Mouse (Mus musculus) R1 (cell line): ENCODE results near the gene Tjp1.

Source experiments
- DNase-seq: peaks from one replicate; pipeline ENCODE4 v3.0.0-alpha.2; 2018; ENCODE audit warnings: low read depth, low spot score

Gene Tjp1

GRCm38 (mm10) chr7:65359774-65360173, 167.8 kb downstream of the Tjp1 start:
- DNase-seq: no peak

GRCm38 (mm10) chr7:65357538-65357937, 170.0 kb downstream of the Tjp1 start:
- DNase-seq: no peak

- no peak for DNase-seq
Measured at GRCm38 (mm10) chr7:65356204-65356603, 171.4 kb downstream of the Tjp1 start.

GRCm38 (mm10) chr7:65354908-65355307, 172.7 kb downstream of the Tjp1 start:
- no peak for DNase-seq

GRCm38 (mm10) chr7:65350348-65351079, 177.1 kb downstream of the Tjp1 start:
- no peak for DNase-seq

DNA sequence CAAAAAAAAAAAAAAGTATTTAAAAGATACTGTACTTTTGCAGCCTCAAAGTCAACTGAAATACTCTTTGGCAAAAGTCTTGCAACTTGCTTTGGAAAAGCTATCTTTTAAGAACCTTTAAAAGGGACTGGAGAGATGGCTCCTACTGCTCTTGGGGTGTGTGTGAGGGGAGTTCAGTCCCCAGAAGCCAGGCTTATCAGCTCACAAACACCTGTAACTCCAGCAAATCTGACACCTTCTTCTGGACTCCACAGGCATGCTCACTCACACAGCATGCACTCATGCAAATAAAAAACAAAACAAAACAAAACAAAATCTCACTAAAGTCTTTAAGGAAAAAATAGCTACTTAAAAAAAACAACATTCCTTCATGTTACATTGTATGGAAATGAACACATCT, 179.0 kb downstream of the Tjp1 start:
- DNase-seq: no peak

GRCm38 (mm10) chr7:65345314-65345713, 182.3 kb downstream of the Tjp1 start:
- no peak for DNase-seq

DNA sequence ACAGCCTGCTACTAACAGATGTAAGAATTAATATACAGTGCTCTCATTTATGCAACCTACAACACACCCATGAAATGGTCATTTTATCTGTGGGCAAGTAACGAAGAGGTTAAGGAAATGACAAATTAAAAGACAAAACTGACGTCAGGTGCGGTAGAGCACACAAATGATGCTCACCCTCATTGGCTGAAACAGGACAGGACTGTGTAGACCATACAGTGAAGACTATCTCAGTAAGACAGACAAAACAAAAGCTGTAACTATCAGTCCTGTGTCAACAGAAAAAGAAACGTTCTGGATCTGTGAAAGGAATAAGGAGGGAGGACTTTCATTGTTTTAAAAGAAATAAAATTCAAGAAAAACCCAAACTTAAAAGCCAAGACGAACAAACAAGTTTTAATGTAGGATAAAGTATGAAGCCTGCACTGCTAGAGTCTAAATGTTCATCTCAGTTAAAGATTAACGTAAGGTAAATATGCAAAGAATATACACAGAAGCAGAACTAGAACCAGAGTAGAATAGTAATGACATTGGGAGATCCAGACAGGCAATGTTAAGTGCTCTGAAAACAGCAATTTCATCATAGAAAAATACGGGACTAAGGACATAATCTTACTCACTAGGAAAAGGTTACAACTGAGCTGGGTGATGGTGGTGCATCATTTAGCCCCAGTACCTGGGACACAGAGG, 189.9 kb downstream of the Tjp1 start:
- DNase-seq: no peak

- no peak for DNase-seq
Measured at GRCm38 (mm10) chr7:65333081-65333760, 194.4 kb downstream of the Tjp1 start.

- DNase-seq: peak; percentile 70
Measured at GRCm38 (mm10) chr7:65319047-65319725, 208.4 kb downstream of the Tjp1 start.

DNA sequence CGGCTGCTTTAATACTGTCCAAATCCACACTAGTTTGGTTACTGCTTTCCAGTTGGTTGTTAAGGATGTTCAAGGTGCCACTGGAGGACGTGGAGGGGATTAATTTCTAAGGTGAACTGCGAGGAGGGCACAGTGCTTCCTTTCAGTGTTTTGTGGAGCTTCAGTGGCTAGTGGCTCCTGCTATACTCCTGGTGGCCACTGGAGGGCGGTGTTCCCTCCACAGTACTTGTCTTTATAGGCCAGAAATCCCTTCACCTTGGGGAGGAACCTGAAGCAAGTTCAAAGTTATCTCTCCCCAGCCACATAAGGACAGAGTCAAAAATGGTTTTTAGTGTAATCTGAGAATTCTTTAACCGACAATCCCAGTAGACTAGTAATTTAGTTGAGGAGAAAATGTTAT, 210.2 kb downstream of the Tjp1 start:
- DNase-seq: peak; percentile 71

- no peak for DNase-seq
Measured at GRCm38 (mm10) chr7:65315182-65315581, 212.4 kb downstream of the Tjp1 start.

DNA sequence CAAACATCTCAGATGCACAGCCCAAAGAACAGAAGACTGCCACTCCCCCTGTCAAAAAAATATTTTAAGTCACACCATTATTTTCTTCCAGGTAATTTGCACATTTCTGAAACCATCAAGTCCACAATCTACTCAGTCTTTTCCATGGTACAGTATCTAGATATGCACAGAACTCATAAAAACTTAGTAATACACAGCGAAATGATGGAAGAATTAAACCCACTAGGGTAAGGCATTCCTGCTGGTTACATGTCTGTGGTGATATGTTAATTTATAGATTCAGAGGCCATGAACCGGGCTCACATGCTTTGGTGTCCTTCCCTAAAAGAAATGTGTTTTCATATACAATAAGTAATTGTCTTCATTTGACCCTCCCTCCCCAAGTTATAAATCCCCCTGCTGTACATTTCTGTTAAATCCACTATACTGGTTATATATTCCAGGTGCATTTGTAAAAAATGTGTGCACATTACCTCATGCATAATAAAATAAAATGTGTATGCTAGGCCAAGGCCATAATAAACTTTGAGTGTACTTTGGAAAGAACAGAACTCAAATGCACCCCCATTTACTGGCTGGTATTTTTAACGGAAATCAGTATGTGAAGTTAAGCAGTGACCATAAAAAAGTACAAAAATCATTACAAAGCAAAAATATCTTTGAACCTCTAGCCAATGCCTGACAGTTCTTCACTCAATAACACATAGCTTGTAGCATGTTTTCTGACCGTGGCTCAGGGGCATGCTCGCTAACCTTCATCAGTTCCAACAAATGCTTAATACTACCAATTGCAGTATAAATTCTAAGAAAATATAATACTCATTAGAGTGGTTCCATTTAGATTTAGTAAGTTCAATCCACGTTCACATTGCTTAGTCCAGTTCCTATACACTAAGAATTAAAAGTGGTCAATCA, 230.6 kb downstream of the Tjp1 start:
- DNase-seq: no peak

GRCm38 (mm10) chr7:65282886-65283285, 244.7 kb downstream of the Tjp1 start:
- DNase-seq: no peak

- DNase-seq: no peak
Measured at GRCm38 (mm10) chr7:65281960-65282359, 245.6 kb downstream of the Tjp1 start.

- no peak for DNase-seq
Measured at GRCm38 (mm10) chr7:65280944-65281912, 246.4 kb downstream of the Tjp1 start.

DNA sequence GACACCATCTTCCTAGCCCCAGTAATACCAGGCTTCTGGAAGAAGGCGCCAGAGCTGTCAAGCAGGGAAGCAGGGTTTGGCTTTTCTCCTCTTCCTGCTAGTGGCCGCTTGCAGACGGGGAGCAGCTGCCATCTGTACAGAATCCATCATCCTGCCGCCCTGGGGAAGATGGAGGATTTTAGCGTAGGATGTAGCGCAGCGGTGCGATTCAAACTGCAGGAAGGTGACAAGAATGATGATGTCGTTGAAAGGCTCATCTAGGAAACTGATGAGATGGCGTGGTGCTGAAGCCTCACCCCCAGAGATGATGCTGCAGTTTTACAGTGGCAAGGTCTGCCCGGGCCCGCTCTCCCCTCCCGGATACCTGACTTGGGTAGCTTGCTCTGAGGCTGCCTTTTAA, 248.3 kb downstream of the Tjp1 start:
- no peak for DNase-seq

- DNase-seq: no peak
Measured at GRCm38 (mm10) chr7:65275761-65276160, 251.8 kb downstream of the Tjp1 start.

- DNase-seq: peak; percentile 48
Measured at GRCm38 (mm10) chr7:65274216-65274615, 253.4 kb downstream of the Tjp1 start.

GRCm38 (mm10) chr7:65249656-65250055, 277.9 kb downstream of the Tjp1 start:
- DNase-seq: no peak
